Mouse (Mus musculus): ENCODE data around the gene Ifit1bl1. TPM values are rescaled to one million over a fixed set of nuclear protein-coding genes. Genes with fewer than 3 reads are reported as not detected.

Ifit1bl1 gene
- polyA plus RNA-seq, 1 experiment from 2014 or later: 19.4 TPM

- Histone ChIP-seq H3K27me3 (replicated peaks; ENCODE audit: control insufficient read depth, insufficient read depth, low read length) (no peaks in the 10 kb centered on the region), H3K4me1 (replicated peaks; ENCODE audit: control insufficient read depth, insufficient read depth, low read length) (no peaks in the 10 kb centered on the region), H3K4me3 (ENCODE audit: low read depth, low read length) (no peak overlapping the region), H3K9me3 (ENCODE audit: control insufficient read depth) (no peaks in the 10 kb centered on the region), H3K27ac (ENCODE audit: low read depth, low read length) (no peak overlapping the region), H3K9ac (ENCODE audit: low read depth, low read length) (no peak overlapping the region), H3K4me2 (replicated peaks; ENCODE audit: low read depth) (no peak overlapping the region), H3K36me3 (ENCODE audit: control insufficient read depth, insufficient read depth) (no peaks in the 10 kb centered on the region)
- 86% methylated on average over 4 of the region's 4 CpGs for whole genome bisulfite sequencing
- ATAC-seq: no peak
- no peak for TF ChIP-seq CTCF (IDR thresholded peaks at IDR 0.05; ENCODE audit: low read depth)
These were observed 55.5 kb downstream of the Ifit1bl1 start for GRCm38 (mm10) chr19:34546211-34546610.

Other genes with a start within 250 kb of the Ifit1bl1 start
- 3.2 and 3.5 TPM in 2 replicates for gene Ch25h, start 126.8 kb downstream of the Ifit1bl1 start, polyA plus RNA-seq (2015; fragmentation: Nextera tagmentation; extraction: Ambion mirVana)
- gene Lipa, start 74.5 kb downstream of the Ifit1bl1 start, polyA plus RNA-seq (2015; fragmentation: Nextera tagmentation; extraction: Ambion mirVana): 191 and 206 TPM in 2 replicates
- gene Ifit2, start 51.3 kb downstream of the Ifit1bl1 start, polyA plus RNA-seq (2015; fragmentation: Nextera tagmentation; extraction: Ambion mirVana): 13.1 and 15.1 TPM in 2 replicates
- gene Ifit3, start 18.4 kb downstream of the Ifit1bl1 start, polyA plus RNA-seq (2015; fragmentation: Nextera tagmentation; extraction: Ambion mirVana): 43.5 and 50.2 TPM in 2 replicates
- 2.2 and 2.3 TPM in 2 replicates for gene Ifit3b, start 6.0 kb upstream of the Ifit1bl1 start, polyA plus RNA-seq (2015; fragmentation: Nextera tagmentation; extraction: Ambion mirVana)
- 128 and 134 TPM in 2 replicates for gene Ifit1bl2, start 38.8 kb upstream of the Ifit1bl1 start, polyA plus RNA-seq (2015; fragmentation: Nextera tagmentation; extraction: Ambion mirVana)
- gene Ifit1, start 38.9 kb upstream of the Ifit1bl1 start, polyA plus RNA-seq (2015; fragmentation: Nextera tagmentation; extraction: Ambion mirVana): 87.0 and 90.6 TPM in 2 replicates
- gene Slc16a12, start 145.3 kb upstream of the Ifit1bl1 start, polyA plus RNA-seq (2015; fragmentation: Nextera tagmentation; extraction: Ambion mirVana): 5.3 and 6.8 TPM in 2 replicates

All from intestine, postnatal 0 days (tissue).